Mouse (Mus musculus): ENCODE measurements around the gene Dsn1.

DNA sequence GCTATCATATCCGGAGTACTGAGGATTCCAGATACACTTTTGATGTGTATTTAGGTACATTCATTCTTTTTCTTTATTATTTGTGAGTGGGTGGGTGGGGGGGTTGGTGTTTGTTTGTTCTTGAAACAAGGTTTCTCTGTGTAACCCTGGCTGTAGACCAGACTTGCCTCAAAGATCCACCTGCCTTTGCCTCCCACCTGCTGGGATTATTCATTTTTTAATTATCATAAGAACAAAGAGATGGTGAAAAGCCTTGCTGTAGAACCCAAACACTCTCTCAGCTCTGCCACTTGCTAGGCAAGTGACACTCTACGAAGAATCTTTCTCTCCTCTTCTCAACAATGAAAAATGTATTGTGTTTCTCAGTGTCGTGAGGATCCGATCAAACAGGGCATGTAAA, 12.3 kb upstream of the Dsn1 start:
- TF ChIP-seq POLR2A (IDR thresholded peaks at IDR 0.05; ENCODE audit: insufficient read length, low read depth) (no peak), POLR2AphosphoS2 (IDR thresholded peaks at IDR 0.05; ENCODE audit: insufficient read length, low read depth) (no peak), SRF (IDR thresholded peaks at IDR 0.05; ENCODE audit: control insufficient read depth, insufficient read length, low read depth) (no peak), REST (IDR thresholded peaks at IDR 0.05; ENCODE audit: insufficient read depth, insufficient read length) (no peak), TCF12 (IDR thresholded peaks at IDR 0.05; ENCODE audit: insufficient read depth, poor library complexity, severe bottlenecking) (no peak), USF1 (IDR thresholded peaks at IDR 0.05; ENCODE audit: low read depth) (no peak), MAX (IDR thresholded peaks at IDR 0.05; ENCODE audit: low read depth) (no peak), E2F4 (IDR thresholded peaks at IDR 0.05; ENCODE audit: insufficient read depth) (no peak), CEBPB (IDR thresholded peaks at IDR 0.05; ENCODE audit: insufficient read depth, poor library complexity, severe bottlenecking) (no peak), TCF3 (IDR thresholded peaks at IDR 0.05; ENCODE audit: insufficient read length, low read depth) (no peak), MYOG (IDR thresholded peaks at IDR 0.05; ENCODE audit: control insufficient read depth in 1 of 3, insufficient read depth in 1 of 3, insufficient read length in 2 of 3, low read depth in 2 of 3) (no peak)
